Mouse (Mus musculus): ENCODE measurements around the gene Tatdn3. TPM values are rescaled to one million over a fixed set of nuclear protein-coding genes. Genes with fewer than 3 reads are reported as not detected.

Gene Tatdn3
- total and polyA plus RNA-seq, 2 experiments from 2014 or later = 14.8 to 15.6 TPM

- Histone ChIP-seq H3K9me3 (ENCODE audit: low read length) (no peaks in the 10 kb centered on the region), H3K9ac (replicated peaks; ENCODE audit: low read length) (no peak overlapping the region), H3K4me1 (ENCODE audit: insufficient read depth, low read length) (no peaks in the 10 kb centered on the region), H3K27ac (no peak overlapping the region), H3K4me2 (ENCODE audit: low read depth, low read length) (no peak overlapping the region), H3K36me3 (ENCODE audit: insufficient read depth, low read length) (0 out of 2 replicates have a peak, but pooled peaks cover 6% of the 10 kb centered on the region), H3K27me3 (ENCODE audit: insufficient read depth, low read length) (no peaks in the 10 kb centered on the region), H3K4me3 (ENCODE audit: low read length) (no peak overlapping the region)
- DNase-seq (ENCODE audit: low spot score) (peak; percentile 44), ATAC-seq (no peak)
- peak; percentile 49 for TF ChIP-seq CTCF (IDR thresholded peaks at IDR 0.05; ENCODE audit: low read depth)
- WGBS = 76% methylated on average over 5 of the region's 5 CpGs
Observed at GRCm38 (mm10) chr1:191068377-191068776, 5.6 kb upstream of the Tatdn3 start.

DNA sequence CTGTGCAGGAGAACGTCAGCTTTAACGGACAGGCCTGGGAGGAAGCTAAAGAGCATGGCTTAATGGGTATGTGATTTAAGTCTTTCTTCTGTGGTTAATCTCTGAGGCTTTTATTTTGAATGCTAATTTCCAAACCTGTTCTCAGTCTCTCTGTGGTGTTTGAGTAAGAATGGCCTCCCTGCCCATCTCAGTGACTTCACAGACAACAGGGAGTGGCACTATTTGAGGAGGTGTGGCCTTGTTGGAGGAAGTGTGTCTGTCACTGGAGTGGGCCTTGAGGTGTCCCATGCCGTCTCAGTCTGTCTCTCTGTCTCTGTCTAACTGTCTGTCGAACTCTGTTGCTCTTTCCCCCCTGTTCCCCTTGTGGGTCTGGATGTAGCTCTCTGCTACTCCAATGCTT, 2.5 kb upstream of the Tatdn3 start:
- Histone ChIP-seq H3K4me1 (ENCODE audit: insufficient read depth, low read length) (peaks cover 7% of the 10 kb centered on the region; the same call in 1 of the 2 replicates), H3K9me3 (ENCODE audit: low read length) (no peaks in the 10 kb centered on the region), H3K36me3 (ENCODE audit: insufficient read depth, low read length) (no peaks in the 10 kb centered on the region), H3K4me2 (ENCODE audit: low read depth, low read length) (no peak overlapping the region), H3K27me3 (ENCODE audit: insufficient read depth, low read length) (no peaks in the 10 kb centered on the region), H3K27ac (no peak overlapping the region), H3K4me3 (ENCODE audit: low read length) (no peak overlapping the region), H3K9ac (replicated peaks; ENCODE audit: low read length) (no peak overlapping the region)
- 89% methylated on average over 4 of the region's 4 CpGs for WGBS
- no peak for DNase-seq (ENCODE audit: low spot score)
- no peak for ATAC-seq
- no peak for TF ChIP-seq CTCF (IDR thresholded peaks at IDR 0.05; ENCODE audit: low read depth)

DNA sequence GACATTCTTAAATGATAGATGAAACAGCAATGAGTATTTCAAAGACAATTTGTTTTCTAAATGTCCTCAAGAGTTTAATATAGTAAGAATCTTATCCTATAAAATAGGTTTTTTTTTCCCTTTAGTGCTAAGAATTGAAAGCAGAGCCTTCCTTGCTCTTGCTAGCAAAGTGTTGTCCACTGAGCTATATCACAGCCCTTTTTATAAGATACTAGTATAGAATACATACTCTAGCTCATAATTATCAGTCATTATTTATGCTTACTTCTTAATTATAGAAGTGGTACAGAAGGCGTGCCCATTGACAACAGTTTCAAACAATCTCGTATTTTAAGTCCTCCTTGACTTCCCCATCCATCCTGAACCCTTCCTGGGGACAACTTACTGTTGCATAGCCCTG, 1.8 kb upstream of the Tatdn3 start:
- 91% methylated on average over 2 of the region's 2 CpGs for WGBS
- H3K27me3 ChIP-seq (ENCODE audit: insufficient read depth, low read length) = no peaks in the 10 kb centered on the region
- no peak for ATAC-seq

DNA sequence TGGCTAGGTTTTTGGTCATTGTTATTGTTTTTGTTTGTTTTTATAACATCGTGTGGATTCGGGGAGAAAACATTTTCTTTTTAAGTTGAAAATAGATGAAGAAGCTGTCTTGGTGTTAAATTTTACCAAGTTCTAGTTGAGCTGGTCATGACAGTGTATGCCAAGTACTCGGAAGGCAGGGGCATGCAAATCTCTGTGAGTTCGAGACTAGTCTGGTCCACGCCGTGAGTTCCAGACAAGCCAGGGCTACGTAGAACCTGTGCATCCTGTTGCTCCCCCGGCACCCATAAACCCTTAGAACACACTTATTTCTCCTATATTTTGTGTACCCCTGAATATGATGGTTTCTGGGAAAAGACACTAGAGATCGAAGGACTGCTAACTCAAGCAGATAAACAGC, 968 bp upstream of the Tatdn3 start:
- Histone ChIP-seq H3K4me3 (ENCODE audit: low read length) (peak overlapping the region; percentile 63), H3K9ac (replicated peaks; ENCODE audit: low read length) (no peak overlapping the region), H3K36me3 (ENCODE audit: insufficient read depth, low read length) (no peaks in the 10 kb centered on the region), H3K27me3 (ENCODE audit: insufficient read depth, low read length) (no peaks in the 10 kb centered on the region), H3K4me2 (ENCODE audit: low read depth, low read length) (peak overlapping the region; percentile 87), H3K4me1 (ENCODE audit: insufficient read depth, low read length) (peaks cover 7% of the 10 kb centered on the region; the same call in 1 of the 2 replicates), H3K27ac (no peak overlapping the region), H3K9me3 (ENCODE audit: low read length) (no peaks in the 10 kb centered on the region)
- no peak for ATAC-seq
- no peak for TF ChIP-seq CTCF (IDR thresholded peaks at IDR 0.05; ENCODE audit: low read depth)
- DNase-seq (ENCODE audit: low spot score) = no peak
- 65% methylated on average over 9 of the region's 9 CpGs for WGBS

More for the DNA sequence above, 1.8 kb upstream of the Tatdn3 start:
- H3K4me2 ChIP-seq (ENCODE audit: low read depth, low read length) = no peak overlapping the region
- no peak overlapping the region for H3K9ac ChIP-seq (replicated peaks; ENCODE audit: low read length)
- TF ChIP-seq CTCF (IDR thresholded peaks at IDR 0.05; ENCODE audit: low read depth) = no peak
- H3K36me3 ChIP-seq (ENCODE audit: insufficient read depth, low read length) = no peaks in the 10 kb centered on the region
- no peak overlapping the region for H3K27ac ChIP-seq
- no peak for DNase-seq (ENCODE audit: low spot score)
- peaks cover 7% of the 10 kb centered on the region; the same call in 1 of the 2 replicates for H3K4me1 ChIP-seq (ENCODE audit: insufficient read depth, low read length)
- H3K9me3 ChIP-seq (ENCODE audit: low read length) = no peaks in the 10 kb centered on the region
- no peak overlapping the region for H3K4me3 ChIP-seq (ENCODE audit: low read length)

- H3K27me3 ChIP-seq (ENCODE audit: insufficient read depth, low read length) = no peaks in the 10 kb centered on the region
Observed at GRCm38 (mm10) chr1:191062241-191062780, 421 bp downstream of the Tatdn3 start.

DNA sequence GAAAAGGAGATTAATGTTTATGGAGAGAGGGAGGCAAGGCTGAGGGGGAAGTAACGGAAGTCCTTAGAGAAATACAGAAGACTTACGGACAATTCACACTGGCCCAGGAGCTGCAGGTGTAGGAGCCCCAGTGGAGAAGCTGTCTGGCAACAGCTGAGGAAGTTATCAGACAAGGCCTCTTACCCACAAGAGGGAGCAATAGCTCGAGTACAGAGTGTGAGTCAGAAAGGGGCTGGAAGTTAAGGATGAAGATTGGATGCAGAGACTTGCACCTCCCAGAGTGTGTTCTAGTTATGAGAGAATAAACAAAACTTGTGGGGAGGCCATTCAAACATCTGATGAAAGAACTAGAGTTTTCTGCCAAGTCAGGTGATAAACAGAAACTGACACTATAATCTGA, 5.3 kb downstream of the Tatdn3 start:
- Histone ChIP-seq H3K9ac (replicated peaks; ENCODE audit: low read length) (no peak overlapping the region), H3K9me3 (ENCODE audit: low read length) (no peaks in the 10 kb centered on the region), H3K4me3 (ENCODE audit: low read length) (no peak overlapping the region), H3K36me3 (ENCODE audit: insufficient read depth, low read length) (no peaks in the 10 kb centered on the region), H3K27ac (no peak overlapping the region), H3K4me2 (ENCODE audit: low read depth, low read length) (no peak overlapping the region), H3K27me3 (ENCODE audit: insufficient read depth, low read length) (no peaks in the 10 kb centered on the region), H3K4me1 (ENCODE audit: insufficient read depth, low read length) (peaks cover 7% of the 10 kb centered on the region; the same call in 1 of the 2 replicates)
- DNase-seq (ENCODE audit: low spot score) (no peak), ATAC-seq (no peak)
- WGBS = 80% methylated on average over 3 of the region's 3 CpGs
- no peak; the same call in 1 of the 2 replicates for TF ChIP-seq CTCF (IDR thresholded peaks at IDR 0.05; ENCODE audit: low read depth)

More at GRCm38 (mm10) chr1:191062241-191062780, 421 bp downstream of the Tatdn3 start:
- ATAC-seq (peak; percentile 68; the same call in 1 of the 2 replicates), DNase-seq (ENCODE audit: low spot score) (no peak)
- no peak for TF ChIP-seq CTCF (IDR thresholded peaks at IDR 0.05; ENCODE audit: low read depth)
- H3K4me2 ChIP-seq (ENCODE audit: low read depth, low read length) = peak overlapping the region; percentile 87
- H3K4me3 ChIP-seq (ENCODE audit: low read length) = peak overlapping the region; percentile 63
- 8% methylated on average over 15 of the region's 15 CpGs for WGBS
- H3K36me3 ChIP-seq (ENCODE audit: insufficient read depth, low read length) = no peaks in the 10 kb centered on the region
- peak overlapping the region; percentile 78 for H3K27ac ChIP-seq
- H3K9me3 ChIP-seq (ENCODE audit: low read length) = no peaks in the 10 kb centered on the region
- peaks cover 7% of the 10 kb centered on the region; the same call in 1 of the 2 replicates for H3K4me1 ChIP-seq (ENCODE audit: insufficient read depth, low read length)
- H3K9ac ChIP-seq (replicated peaks; ENCODE audit: low read length) = peak overlapping the region; percentile 71

DNA sequence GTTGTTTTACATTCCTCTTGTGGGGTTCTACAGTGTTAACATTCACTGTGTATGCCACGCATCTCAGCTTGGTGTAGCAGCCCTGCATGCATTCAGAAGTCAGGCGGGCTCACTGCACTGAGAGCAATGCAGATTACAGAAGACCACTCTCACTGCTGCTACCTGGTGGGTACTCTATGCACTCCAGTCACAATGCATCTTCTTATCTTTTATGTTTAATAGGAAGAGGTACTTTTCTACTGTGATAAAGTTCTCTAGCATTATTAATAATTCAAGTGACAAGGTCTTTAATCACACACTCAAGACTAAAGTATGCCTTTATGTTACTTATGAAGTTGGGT, 7.2 kb downstream of the Tatdn3 start:
- ATAC-seq (no peak), DNase-seq (ENCODE audit: low spot score) (peak; percentile 35)
- peak; percentile 53 for TF ChIP-seq CTCF (IDR thresholded peaks at IDR 0.05; ENCODE audit: low read depth)
- Histone ChIP-seq H3K36me3 (ENCODE audit: insufficient read depth, low read length) (no peaks in the 10 kb centered on the region), H3K4me2 (ENCODE audit: low read depth, low read length) (no peak overlapping the region), H3K27ac (no peak overlapping the region), H3K27me3 (ENCODE audit: insufficient read depth, low read length) (no peaks in the 10 kb centered on the region), H3K4me3 (ENCODE audit: low read length) (no peak overlapping the region), H3K9ac (replicated peaks; ENCODE audit: low read length) (no peak overlapping the region), H3K4me1 (ENCODE audit: insufficient read depth, low read length) (no peaks in the 10 kb centered on the region), H3K9me3 (ENCODE audit: low read length) (no peaks in the 10 kb centered on the region)
- WGBS = 57% methylated on average over 2 of the region's 2 CpGs

All from hindbrain, postnatal 0 days (tissue).